Mouse (Mus musculus): Measurements from ENCODE around the gene Nkpd1. TPM values are rescaled to one million over a fixed set of nuclear protein-coding genes. Genes with fewer than 3 reads are reported as not detected.

The Nkpd1 gene
- polyA plus RNA-seq, 1 experiment from 2014 or later = 0.17 TPM

GRCm38 (mm10) chr7:19531077-19531476 lies 13.4 kb downstream of the Nkpd1 start:
- no peak overlapping the region for H3K4me3 ChIP-seq (ENCODE audit: low read depth, low read length)
- H3K4me2 ChIP-seq (replicated peaks; ENCODE audit: low read depth, low read length) = no peak overlapping the region
- WGBS = 75% methylated on average over 10 of the region's 10 CpGs
- no peaks in the 10 kb centered on the region for H3K4me1 ChIP-seq (replicated peaks; ENCODE audit: control insufficient read depth, insufficient read depth, low read length)
- DNase-seq (ENCODE audit: low spot score) = no peak
- no peak overlapping the region for H3K27ac ChIP-seq (ENCODE audit: low read depth, low read length)
- peaks cover 11% of the 10 kb centered on the region; the same call in 1 of the 2 replicates for H3K36me3 ChIP-seq (ENCODE audit: control insufficient read depth, insufficient read depth, low read length)
- ATAC-seq (ENCODE audit: low FRiP score) = no peak
- H3K9me3 ChIP-seq (ENCODE audit: control insufficient read depth, low read length) = no peaks in the 10 kb centered on the region
- H3K9ac ChIP-seq (ENCODE audit: low read depth, low read length) = no peak overlapping the region
- no peaks in the 10 kb centered on the region for H3K27me3 ChIP-seq (ENCODE audit: control insufficient read depth, insufficient read depth, low read length)

DNA sequence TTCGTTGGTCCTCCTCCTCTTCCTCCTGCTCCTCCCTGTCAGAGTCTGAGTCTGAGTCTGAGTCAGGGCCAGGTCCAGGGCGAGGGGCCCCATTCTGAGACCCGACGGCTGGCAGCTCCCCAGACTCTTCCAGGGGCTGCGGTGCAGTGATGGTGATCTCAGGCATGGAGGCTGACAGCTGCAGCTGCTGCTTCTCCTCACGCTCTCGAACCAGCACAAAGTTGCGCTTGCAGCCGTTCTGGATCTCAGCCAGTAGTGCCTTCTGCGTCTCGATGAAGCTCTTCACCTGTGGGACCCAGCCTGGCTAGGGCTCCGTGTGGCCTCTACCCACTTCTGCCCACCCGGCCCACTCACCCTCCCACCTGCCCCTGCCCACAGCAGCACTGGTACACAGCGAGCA lies 14.6 kb downstream of the Nkpd1 start:
- no peak overlapping the region for H3K27ac ChIP-seq (ENCODE audit: low read depth, low read length)
- peaks cover 11% of the 10 kb centered on the region; the same call in 1 of the 2 replicates for H3K36me3 ChIP-seq (ENCODE audit: control insufficient read depth, insufficient read depth, low read length)
- no peak overlapping the region for H3K4me3 ChIP-seq (ENCODE audit: low read depth, low read length)
- no peak overlapping the region for H3K9ac ChIP-seq (ENCODE audit: low read depth, low read length)
- no peak overlapping the region for H3K4me2 ChIP-seq (replicated peaks; ENCODE audit: low read depth, low read length)
- DNase-seq (ENCODE audit: low spot score) = no peak
- H3K4me1 ChIP-seq (replicated peaks; ENCODE audit: control insufficient read depth, insufficient read depth, low read length) = no peaks in the 10 kb centered on the region
- H3K27me3 ChIP-seq (ENCODE audit: control insufficient read depth, insufficient read depth, low read length) = no peaks in the 10 kb centered on the region
- ATAC-seq (ENCODE audit: low FRiP score) = no peak
- no peaks in the 10 kb centered on the region for H3K9me3 ChIP-seq (ENCODE audit: control insufficient read depth, low read length)
- WGBS = 95% methylated on average over 14 of the region's 14 CpGs

GRCm38 (mm10) chr7:19534676-19535075 lies 17.0 kb downstream of the Nkpd1 start:
- Histone ChIP-seq H3K36me3 (ENCODE audit: control insufficient read depth, insufficient read depth, low read length) (peaks cover 9% of the 10 kb centered on the region; the same call in 1 of the 2 replicates), H3K4me2 (replicated peaks; ENCODE audit: low read depth, low read length) (no peak overlapping the region), H3K9me3 (ENCODE audit: control insufficient read depth, low read length) (no peaks in the 10 kb centered on the region), H3K9ac (ENCODE audit: low read depth, low read length) (no peak overlapping the region), H3K27ac (ENCODE audit: low read depth, low read length) (no peak overlapping the region), H3K27me3 (ENCODE audit: control insufficient read depth, insufficient read depth, low read length) (no peaks in the 10 kb centered on the region), H3K4me1 (replicated peaks; ENCODE audit: control insufficient read depth, insufficient read depth, low read length) (no peaks in the 10 kb centered on the region), H3K4me3 (ENCODE audit: low read depth, low read length) (no peak overlapping the region)
- DNase-seq (ENCODE audit: low spot score) (no peak), ATAC-seq (ENCODE audit: low FRiP score) (no peak)
- WGBS = 93% methylated on average over 10 of the region's 10 CpGs

DNA sequence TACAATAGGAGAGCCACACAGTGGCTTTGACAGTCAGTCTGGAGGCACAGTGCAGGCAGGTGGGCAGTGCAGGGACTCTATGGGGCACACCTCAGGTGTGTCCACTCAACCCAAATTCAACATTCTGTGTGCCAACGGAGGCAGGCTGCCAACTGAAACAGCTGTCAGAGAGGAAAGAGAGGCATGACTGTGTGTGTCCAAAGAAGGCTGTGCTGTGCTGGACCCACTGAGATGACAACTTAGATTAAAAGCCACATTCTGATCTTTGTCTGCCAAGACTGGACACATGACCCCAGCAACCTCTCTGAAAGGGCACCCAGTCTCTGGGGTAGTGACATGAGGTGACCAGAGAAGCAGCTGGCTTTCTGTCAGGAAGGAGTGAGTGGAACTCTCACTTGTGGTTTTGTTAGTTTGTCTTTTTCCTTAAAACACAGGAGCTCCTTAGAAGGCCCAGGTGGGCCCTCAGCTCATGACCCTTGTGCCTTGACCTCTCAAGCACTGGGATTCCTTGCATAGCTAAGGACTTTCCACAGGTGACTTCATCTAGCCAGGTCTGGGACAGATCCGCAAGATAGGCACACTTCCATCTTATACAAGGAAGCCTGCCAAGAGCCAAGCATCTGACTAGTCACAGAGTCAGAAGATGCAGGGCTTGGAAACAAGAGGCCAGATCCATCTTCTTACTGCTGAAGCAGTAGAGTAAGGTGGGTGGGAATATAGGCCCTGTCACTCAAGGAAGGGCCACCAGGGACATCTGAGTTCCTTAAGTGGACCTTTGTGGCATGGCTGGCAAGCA lies 23.3 kb downstream of the Nkpd1 start:
- ATAC-seq (ENCODE audit: low FRiP score) (no peak), DNase-seq (ENCODE audit: low spot score) (no peak)
- no peaks in the 10 kb centered on the region for H3K27me3 ChIP-seq (ENCODE audit: control insufficient read depth, insufficient read depth, low read length)
- H3K4me1 ChIP-seq (replicated peaks; ENCODE audit: control insufficient read depth, insufficient read depth, low read length) = peaks cover 4% of the 10 kb centered on the region; the same call in 1 of the 2 replicates
- no peak overlapping the region for H3K4me2 ChIP-seq (replicated peaks; ENCODE audit: low read depth, low read length)
- H3K27ac ChIP-seq (ENCODE audit: low read depth, low read length) = no peak overlapping the region
- no peaks in the 10 kb centered on the region for H3K9me3 ChIP-seq (ENCODE audit: control insufficient read depth, low read length)
- H3K9ac ChIP-seq (ENCODE audit: low read depth, low read length) = no peak overlapping the region
- no peaks in the 10 kb centered on the region for H3K36me3 ChIP-seq (ENCODE audit: control insufficient read depth, insufficient read depth, low read length)
- WGBS = 95% methylated on average over 2 of the region's 2 CpGs
- H3K4me3 ChIP-seq (ENCODE audit: low read depth, low read length) = no peak overlapping the region

GRCm38 (mm10) chr7:19541681-19542154 lies 24.1 kb downstream of the Nkpd1 start:
- Histone ChIP-seq H3K4me3 (ENCODE audit: low read depth, low read length) (no peak overlapping the region), H3K4me2 (replicated peaks; ENCODE audit: low read depth, low read length) (no peak overlapping the region), H3K9me3 (ENCODE audit: control insufficient read depth, low read length) (no peaks in the 10 kb centered on the region), H3K4me1 (replicated peaks; ENCODE audit: control insufficient read depth, insufficient read depth, low read length) (peaks cover 4% of the 10 kb centered on the region; the same call in 1 of the 2 replicates), H3K36me3 (ENCODE audit: control insufficient read depth, insufficient read depth, low read length) (no peaks in the 10 kb centered on the region), H3K27ac (ENCODE audit: low read depth, low read length) (no peak overlapping the region), H3K27me3 (ENCODE audit: control insufficient read depth, insufficient read depth, low read length) (no peaks in the 10 kb centered on the region), H3K9ac (ENCODE audit: low read depth, low read length) (no peak overlapping the region)
- 77% methylated on average over 7 of the region's 7 CpGs for WGBS
- ATAC-seq (ENCODE audit: low FRiP score) (peak; percentile 47), DNase-seq (ENCODE audit: low spot score) (no peak)

GRCm38 (mm10) chr7:19542155-19542691 lies 24.6 kb downstream of the Nkpd1 start:
- H3K27ac ChIP-seq (ENCODE audit: low read depth, low read length) = no peak overlapping the region
- H3K27me3 ChIP-seq (ENCODE audit: control insufficient read depth, insufficient read depth, low read length) = no peaks in the 10 kb centered on the region
- DNase-seq (ENCODE audit: low spot score) (peak; percentile 41), ATAC-seq (ENCODE audit: low FRiP score) (peak; percentile 78)
- WGBS = 63% methylated on average over 8 of the region's 8 CpGs
- no peaks in the 10 kb centered on the region for H3K9me3 ChIP-seq (ENCODE audit: control insufficient read depth, low read length)
- no peaks in the 10 kb centered on the region for H3K36me3 ChIP-seq (ENCODE audit: control insufficient read depth, insufficient read depth, low read length)
- H3K4me3 ChIP-seq (ENCODE audit: low read depth, low read length) = no peak overlapping the region
- no peak overlapping the region for H3K4me2 ChIP-seq (replicated peaks; ENCODE audit: low read depth, low read length)
- peaks cover 4% of the 10 kb centered on the region; the same call in 1 of the 2 replicates for H3K4me1 ChIP-seq (replicated peaks; ENCODE audit: control insufficient read depth, insufficient read depth, low read length)
- H3K9ac ChIP-seq (ENCODE audit: low read depth, low read length) = no peak overlapping the region

- WGBS = 61% methylated on average over 6 of the region's 6 CpGs
- no peak for DNase-seq (ENCODE audit: low spot score)
- H3K4me2 ChIP-seq (replicated peaks; ENCODE audit: low read depth, low read length) = no peak overlapping the region
Observed at GRCm38 (mm10) chr7:19543584-19543983, 25.9 kb downstream of the Nkpd1 start.

GRCm38 (mm10) chr7:19546007-19546406 lies 28.4 kb downstream of the Nkpd1 start:
- no peak overlapping the region for H3K27ac ChIP-seq (ENCODE audit: low read depth, low read length)
- H3K4me2 ChIP-seq (replicated peaks; ENCODE audit: low read depth, low read length) = no peak overlapping the region
- peaks cover 4% of the 10 kb centered on the region; the same call in 1 of the 2 replicates for H3K4me1 ChIP-seq (replicated peaks; ENCODE audit: control insufficient read depth, insufficient read depth, low read length)
- H3K27me3 ChIP-seq (ENCODE audit: control insufficient read depth, insufficient read depth, low read length) = no peaks in the 10 kb centered on the region
- no peaks in the 10 kb centered on the region for H3K36me3 ChIP-seq (ENCODE audit: control insufficient read depth, insufficient read depth, low read length)
- no peak for DNase-seq (ENCODE audit: low spot score)
- no peaks in the 10 kb centered on the region for H3K9me3 ChIP-seq (ENCODE audit: control insufficient read depth, low read length)
- no peak overlapping the region for H3K4me3 ChIP-seq (ENCODE audit: low read depth, low read length)
- no peak for ATAC-seq (ENCODE audit: low FRiP score)
- WGBS = 84% methylated on average over 3 of the region's 3 CpGs
- H3K9ac ChIP-seq (ENCODE audit: low read depth, low read length) = no peak overlapping the region

More at GRCm38 (mm10) chr7:19543584-19543983, 25.9 kb downstream of the Nkpd1 start:
- Histone ChIP-seq H3K9me3 (ENCODE audit: control insufficient read depth, low read length) (no peaks in the 10 kb centered on the region), H3K27ac (ENCODE audit: low read depth, low read length) (no peak overlapping the region), H3K9ac (ENCODE audit: low read depth, low read length) (no peak overlapping the region), H3K4me3 (ENCODE audit: low read depth, low read length) (no peak overlapping the region), H3K27me3 (ENCODE audit: control insufficient read depth, insufficient read depth, low read length) (no peaks in the 10 kb centered on the region), H3K4me1 (replicated peaks; ENCODE audit: control insufficient read depth, insufficient read depth, low read length) (peaks cover 4% of the 10 kb centered on the region; the same call in 1 of the 2 replicates), H3K36me3 (ENCODE audit: control insufficient read depth, insufficient read depth, low read length) (no peaks in the 10 kb centered on the region)
- no peak for ATAC-seq (ENCODE audit: low FRiP score)
